Mouse (Mus musculus): ENCODE results near the gene Ubd. TPM values are rescaled to one million over a fixed set of nuclear protein-coding genes. Genes with fewer than 3 reads are reported as not detected.
A peak's percentile ranks its signal among the peaks of the same experiment; 100 is the strongest.

The Ubd gene
- 5.2 and 5.3 TPM in 2 replicates for polyA plus RNA-seq (2015; fragmentation: Nextera tagmentation; extraction: Ambion mirVana)

DNA sequence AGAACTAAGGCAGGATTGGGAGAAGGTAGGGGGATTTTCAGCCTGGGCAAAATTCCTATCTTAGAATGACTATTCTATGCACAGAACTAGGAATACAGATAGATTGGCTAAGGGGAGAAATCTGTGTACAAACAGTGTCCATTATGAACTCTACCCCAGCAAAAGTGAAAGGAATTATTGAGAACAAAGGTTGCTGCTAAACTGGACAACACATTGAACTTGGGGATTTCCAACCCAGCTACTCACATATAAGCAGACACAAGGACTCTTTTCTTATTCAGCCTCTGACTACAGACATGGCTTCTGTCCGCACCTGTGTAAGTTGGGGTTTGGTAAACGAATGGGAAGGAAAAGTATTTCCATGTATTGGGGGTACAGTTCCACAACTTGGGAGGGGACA lies at the start of gene Ubd:
Gene Ubd (plus strand): TSS at position 237 of the 400 bp plus-strand sequence.
- H3K4me2 ChIP-seq (replicated peaks; ENCODE audit: low read depth), result no peak within 1 kb of the TSS
- no peaks in the 10 kb centered on the region for H3K9me3 ChIP-seq (ENCODE audit: control insufficient read depth)
- H3K27ac ChIP-seq (ENCODE audit: low read depth, low read length), result no peak within 1 kb of the TSS
- H3K4me1 ChIP-seq (replicated peaks; ENCODE audit: control insufficient read depth, insufficient read depth, low read length), result no peaks in the 10 kb centered on the region
- 90% methylated on average over 2 of the region's 2 CpGs for WGBS
- no peaks in the 10 kb centered on the region for H3K36me3 ChIP-seq (ENCODE audit: control insufficient read depth, insufficient read depth)
- no peak within 1 kb of the TSS for H3K4me3 ChIP-seq (ENCODE audit: low read depth, low read length)
- no peak within 1 kb of the TSS for H3K9ac ChIP-seq (ENCODE audit: low read depth, low read length)
- no peak for ATAC-seq
- peaks cover 28% of the 10 kb centered on the region for H3K27me3 ChIP-seq (replicated peaks; ENCODE audit: control insufficient read depth, insufficient read depth, low read length)
- no peak for TF ChIP-seq CTCF (IDR thresholded peaks at IDR 0.05; ENCODE audit: low read depth)

GRCm38 (mm10) chr17:37161394-37161793 lies 32.3 kb upstream of the Ubd start, which contains the start of gene Olfr93:
Olfr93 (minus strand) TSS chr17:37161494.
- no peaks in the 10 kb centered on the region for H3K27me3 ChIP-seq (replicated peaks; ENCODE audit: control insufficient read depth, insufficient read depth, low read length)
- H3K4me2 ChIP-seq (replicated peaks; ENCODE audit: low read depth), result no peak within 1 kb of the TSS
- no peaks in the 10 kb centered on the region for H3K4me1 ChIP-seq (replicated peaks; ENCODE audit: control insufficient read depth, insufficient read depth, low read length)
- no peak within 1 kb of the TSS for H3K9ac ChIP-seq (ENCODE audit: low read depth, low read length)
- TF ChIP-seq CTCF (IDR thresholded peaks at IDR 0.05; ENCODE audit: low read depth), result no peak
- no peak for ATAC-seq
- no peak within 1 kb of the TSS for H3K27ac ChIP-seq (ENCODE audit: low read depth, low read length)
- H3K36me3 ChIP-seq (ENCODE audit: control insufficient read depth, insufficient read depth), result no peaks in the 10 kb centered on the region
- no peak within 1 kb of the TSS for H3K4me3 ChIP-seq (ENCODE audit: low read depth, low read length)
- H3K9me3 ChIP-seq (ENCODE audit: control insufficient read depth), result no peaks in the 10 kb centered on the region

GRCm38 (mm10) chr17:37185474-37185873 lies 8.2 kb upstream of the Ubd start:
- H3K4me1 ChIP-seq (replicated peaks; ENCODE audit: control insufficient read depth, insufficient read depth, low read length), result no peaks in the 10 kb centered on the region
- no peak overlapping the region for H3K9ac ChIP-seq (ENCODE audit: low read depth, low read length)
- H3K4me3 ChIP-seq (ENCODE audit: low read depth, low read length), result no peak overlapping the region
- H3K27me3 ChIP-seq (replicated peaks; ENCODE audit: control insufficient read depth, insufficient read depth, low read length), result no peaks in the 10 kb centered on the region
- no peaks in the 10 kb centered on the region for H3K36me3 ChIP-seq (ENCODE audit: control insufficient read depth, insufficient read depth)
- WGBS, result 25% methylated on average over 6 of the region's 6 CpGs
- TF ChIP-seq CTCF (IDR thresholded peaks at IDR 0.05; ENCODE audit: low read depth), result no peak
- ATAC-seq, result peak; percentile 87
- H3K27ac ChIP-seq (ENCODE audit: low read depth, low read length), result no peak overlapping the region
- peak overlapping the region; percentile 40 for H3K4me2 ChIP-seq (replicated peaks; ENCODE audit: low read depth)
- H3K9me3 ChIP-seq (ENCODE audit: control insufficient read depth), result no peaks in the 10 kb centered on the region

GRCm38 (mm10) chr17:37190711-37191110 lies 3.0 kb upstream of the Ubd start:
- 44% methylated on average over 2 of the region's 2 CpGs for WGBS
- no peaks in the 10 kb centered on the region for H3K9me3 ChIP-seq (ENCODE audit: control insufficient read depth)
- H3K4me3 ChIP-seq (ENCODE audit: low read depth, low read length), result no peak overlapping the region
- ATAC-seq, result peak; percentile 69
- 0 out of 2 replicates have a peak, but pooled peaks cover 5% of the 10 kb centered on the region for H3K27me3 ChIP-seq (replicated peaks; ENCODE audit: control insufficient read depth, insufficient read depth, low read length)
- no peak overlapping the region for H3K9ac ChIP-seq (ENCODE audit: low read depth, low read length)
- no peaks in the 10 kb centered on the region for H3K4me1 ChIP-seq (replicated peaks; ENCODE audit: control insufficient read depth, insufficient read depth, low read length)
- H3K27ac ChIP-seq (ENCODE audit: low read depth, low read length), result no peak overlapping the region
- TF ChIP-seq CTCF (IDR thresholded peaks at IDR 0.05; ENCODE audit: low read depth), result no peak
- no peak overlapping the region for H3K4me2 ChIP-seq (replicated peaks; ENCODE audit: low read depth)
- no peaks in the 10 kb centered on the region for H3K36me3 ChIP-seq (ENCODE audit: control insufficient read depth, insufficient read depth)

DNA sequence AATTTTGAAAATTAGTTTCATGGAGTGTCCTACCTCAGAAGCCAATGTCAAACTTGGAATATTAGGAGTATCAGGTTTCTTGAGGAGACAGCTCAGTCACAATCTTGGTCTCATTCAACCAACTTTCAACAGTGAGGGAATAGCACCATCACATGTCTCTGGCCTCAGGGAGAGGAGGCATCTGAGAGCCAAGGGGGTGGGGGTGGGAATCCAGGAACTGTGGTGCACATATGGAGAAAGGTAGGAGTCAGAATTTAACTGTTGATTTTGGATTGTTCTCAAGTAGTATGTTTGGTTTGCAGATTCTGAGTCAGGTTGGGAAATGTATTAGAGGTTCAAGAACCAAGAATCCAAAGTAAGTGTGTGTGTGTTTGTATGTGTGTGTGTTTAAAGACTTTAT lies 660 bp upstream of the Ubd start:
- peaks cover 27% of the 10 kb centered on the region for H3K27me3 ChIP-seq (replicated peaks; ENCODE audit: control insufficient read depth, insufficient read depth, low read length)
- H3K4me2 ChIP-seq (replicated peaks; ENCODE audit: low read depth), result no peak overlapping the region
- no peaks in the 10 kb centered on the region for H3K4me1 ChIP-seq (replicated peaks; ENCODE audit: control insufficient read depth, insufficient read depth, low read length)
- no peak for TF ChIP-seq CTCF (IDR thresholded peaks at IDR 0.05; ENCODE audit: low read depth)
- no peak overlapping the region for H3K4me3 ChIP-seq (ENCODE audit: low read depth, low read length)
- no peaks in the 10 kb centered on the region for H3K36me3 ChIP-seq (ENCODE audit: control insufficient read depth, insufficient read depth)
- no peak overlapping the region for H3K9ac ChIP-seq (ENCODE audit: low read depth, low read length)
- no peak overlapping the region for H3K27ac ChIP-seq (ENCODE audit: low read depth, low read length)
- no peaks in the 10 kb centered on the region for H3K9me3 ChIP-seq (ENCODE audit: control insufficient read depth)
- ATAC-seq, result no peak

GRCm38 (mm10) chr17:37194782-37195181 lies 1.1 kb downstream of the Ubd start:
- Histone ChIP-seq H3K4me3 (ENCODE audit: low read depth, low read length) (no peak overlapping the region), H3K27ac (ENCODE audit: low read depth, low read length) (no peak overlapping the region), H3K9me3 (ENCODE audit: control insufficient read depth) (no peaks in the 10 kb centered on the region), H3K27me3 (replicated peaks; ENCODE audit: control insufficient read depth, insufficient read depth, low read length) (peaks cover 28% of the 10 kb centered on the region), H3K4me2 (replicated peaks; ENCODE audit: low read depth) (no peak overlapping the region), H3K4me1 (replicated peaks; ENCODE audit: control insufficient read depth, insufficient read depth, low read length) (no peaks in the 10 kb centered on the region), H3K9ac (ENCODE audit: low read depth, low read length) (no peak overlapping the region), H3K36me3 (ENCODE audit: control insufficient read depth, insufficient read depth) (no peaks in the 10 kb centered on the region)
- 76% methylated on average over 5 of the region's 5 CpGs for WGBS
- no peak for TF ChIP-seq CTCF (IDR thresholded peaks at IDR 0.05; ENCODE audit: low read depth)
- ATAC-seq, result no peak

Measured in intestine, postnatal 0 days (tissue).